Mouse (Mus musculus) intestine, embryonic 14.5 days (tissue): ENCODE data around the gene Dync1h1. TPM values are rescaled to one million over a fixed set of nuclear protein-coding genes. Genes with fewer than 3 reads are reported as not detected.
"Not testable (repeated sequence)": the region's sequence is repeated elsewhere in the genome, so short reads cannot be mapped to it uniquely, and the experiment has no call there.

Experiments
- ATAC-seq: fragments of 200-750 bp; cut with Nextera tagmentation; replicated peaks from 2 replicates; pipeline ENCODE4 v1.8.0; 2017; ENCODE audit warnings: low read depth, moderate number of reproducible peaks, moderate TSS enrichment, moderate library complexity; ENCODE audit not compliant: low FRiP score, low TSS enrichment
- DNase-seq: peaks from one replicate; pipeline ENCODE4 v3.0.0-alpha.2; 2018; ENCODE audit warnings: low spot score
- H3K27ac ChIP-seq: fragments of 300-500 bp; sonication (generic); 2 replicates; pipeline ENCODE4 v1.5.1; 2014; ENCODE audit warnings: low read depth, mild to moderate bottlenecking, control low read depth
- H3K27me3 ChIP-seq: fragments of 300-500 bp; sonication (generic); replicated peaks from 2 replicates; pipeline ENCODE4 v1.6.1; 2014; ENCODE audit warnings: low read length, control low read depth; ENCODE audit not compliant: control insufficient read depth, insufficient read depth
- H3K36me3 ChIP-seq: fragments of 300-500 bp; sonication (generic); 2 replicates; pipeline ENCODE4 v1.6.1; 2014; ENCODE audit warnings: low read length, control low read depth; ENCODE audit not compliant: control insufficient read depth, insufficient read depth
- H3K4me1 ChIP-seq: fragments of 300-500 bp; sonication (generic); replicated peaks from 2 replicates; pipeline ENCODE4 v1.6.1; 2014; ENCODE audit warnings: low read length, control low read depth, mixed read lengths; ENCODE audit not compliant: control insufficient read depth, insufficient read depth
- H3K4me2 ChIP-seq: fragments of 300-500 bp; sonication (generic); 2 replicates; pipeline ENCODE4 v1.6.1; 2014; ENCODE audit warnings: low read length
- H3K4me3 ChIP-seq: fragments of 300-500 bp; sonication (generic); 2 replicates; pipeline ENCODE4 v1.5.1; 2014; ENCODE audit warnings: low read depth, low read length, control low read depth, mixed read lengths
- H3K9ac ChIP-seq: fragments of 300-500 bp; sonication (generic); 2 replicates; pipeline ENCODE4 v1.6.1; 2014; ENCODE audit warnings: mild to moderate bottlenecking, low read length
- H3K9me3 ChIP-seq: fragments of 300-500 bp; sonication (generic); 2 replicates; pipeline ENCODE4 v1.6.1; 2016; ENCODE audit warnings: low read length, control low read depth; ENCODE audit not compliant: control insufficient read depth
- WGBS: fragments of 180-500 bp; shearing (Covaris S2); extraction: QIAGEN DNeasy Blood & Tissue Kit; methylation state at CpG from one replicate; pipeline ENCODE4 v1.1.7; 2014; 5-methylcytosine and 5-hydroxymethylcytosine counted together
- polyA plus RNA-seq: library from polyadenylated mRNA; unstranded; fragments of >200 nt; fragmentation: Nextera tagmentation; extraction: Ambion mirVana; gene quantifications from 2 replicates; pipeline ENCODE4 v1.2.1, GENCODE M21; 2014

The Dync1h1 gene
- polyA plus RNA-seq, 1 experiment from 2014 or later, result 67.3 TPM

DNA sequence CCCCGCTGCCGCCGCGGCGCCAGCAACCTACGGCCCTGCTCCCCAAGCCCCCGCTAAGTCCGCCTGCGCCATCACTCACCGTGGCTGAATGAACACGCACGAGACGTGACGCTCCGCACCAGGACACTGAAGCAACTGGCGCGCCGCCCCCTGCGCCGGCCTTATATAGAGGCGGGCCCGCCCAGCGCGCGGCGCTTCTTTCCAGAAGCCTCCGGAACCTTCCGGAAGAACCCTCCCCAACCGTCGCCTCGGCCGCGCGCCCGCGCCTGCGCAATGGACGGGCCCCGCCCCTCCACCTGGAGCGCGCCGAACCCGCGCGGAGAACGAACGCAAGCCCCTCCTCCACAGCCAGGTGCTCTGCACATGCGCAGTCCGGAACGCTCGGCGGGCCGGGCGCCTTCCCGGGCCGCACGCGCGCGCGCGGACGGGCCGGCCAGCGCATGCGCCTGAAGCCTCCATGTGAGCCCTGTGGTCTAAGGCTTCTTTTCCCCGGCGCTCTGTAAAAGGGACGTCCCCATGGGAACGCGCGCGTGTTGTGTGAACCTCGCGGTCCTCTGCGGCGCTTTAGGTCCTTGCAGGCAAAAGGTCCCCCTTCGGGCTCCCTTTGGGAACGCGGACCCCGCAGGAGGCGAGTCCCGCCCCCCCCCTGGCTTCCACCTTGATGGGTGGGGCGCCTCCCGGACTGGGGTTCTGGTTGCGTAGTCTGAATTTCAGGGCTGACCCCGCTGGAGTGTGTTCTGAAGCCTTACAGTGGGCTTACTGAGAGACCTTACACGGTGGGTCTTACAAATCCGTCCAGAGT lies 95.1 kb downstream of the Dync1h1 start:
- Histone ChIP-seq H3K36me3 (peaks cover 31% of the 10 kb centered on the region), H3K27ac (peak overlapping the region; percentile 92), H3K9ac (peak overlapping the region; percentile 98), H3K4me2 (peak overlapping the region; percentile 86), H3K27me3 (no peaks in the 10 kb centered on the region), H3K9me3 (no peaks in the 10 kb centered on the region), H3K4me3 (peak overlapping the region; percentile 64), H3K4me1 (peaks cover 14% of the 10 kb centered on the region)
- peak; percentile 96 for ATAC-seq
- peak; percentile 99 for DNase-seq
- under 1% methylated on average over 89 of the region's 89 CpGs for WGBS

- no peaks in the 10 kb centered on the region for H3K27me3 ChIP-seq
- H3K4me3 ChIP-seq, result peak overlapping the region; percentile 64
- H3K9ac ChIP-seq, result peak overlapping the region; percentile 73
- H3K36me3 ChIP-seq, result peaks cover 26% of the 10 kb centered on the region
- H3K4me1 ChIP-seq, result peaks cover 14% of the 10 kb centered on the region
- H3K27ac ChIP-seq, result peak overlapping the region; percentile 76
- ATAC-seq, result no peak
- peak overlapping the region; percentile 86 for H3K4me2 ChIP-seq
- no peaks in the 10 kb centered on the region for H3K9me3 ChIP-seq
- DNase-seq, result no peak
- WGBS, result 50% methylated on average over 9 of the region's 9 CpGs
Observed at GRCm38 (mm10) chr12:110696975-110697400, 95.7 kb downstream of the Dync1h1 start.

- Histone ChIP-seq H3K9me3 (no peaks in the 10 kb centered on the region), H3K27me3 (no peaks in the 10 kb centered on the region), H3K4me1 (peaks cover 14% of the 10 kb centered on the region), H3K36me3 (peaks cover 22% of the 10 kb centered on the region), H3K4me3 (no peak overlapping the region), H3K9ac (no peak overlapping the region), H3K4me2 (no peak overlapping the region), H3K27ac (no peak overlapping the region)
- ATAC-seq (no peak), DNase-seq (no peak)
- 74% methylated on average over 5 of the region's 5 CpGs for WGBS
Observed at GRCm38 (mm10) chr12:110697457-110697856, 96.2 kb downstream of the Dync1h1 start.

GRCm38 (mm10) chr12:110698080-110698479 lies 96.8 kb downstream of the Dync1h1 start:
- H3K36me3 ChIP-seq, result peaks cover 17% of the 10 kb centered on the region
- no peak overlapping the region for H3K4me3 ChIP-seq
- no peaks in the 10 kb centered on the region for H3K9me3 ChIP-seq
- H3K27me3 ChIP-seq, result no peaks in the 10 kb centered on the region
- no peak overlapping the region for H3K27ac ChIP-seq
- ATAC-seq (no peak), DNase-seq (no peak)
- peaks cover 14% of the 10 kb centered on the region for H3K4me1 ChIP-seq
- WGBS, result 92% methylated on average over 1 of the region's 1 CpGs
- H3K9ac ChIP-seq, result no peak overlapping the region
- H3K4me2 ChIP-seq, result no peak overlapping the region

DNA sequence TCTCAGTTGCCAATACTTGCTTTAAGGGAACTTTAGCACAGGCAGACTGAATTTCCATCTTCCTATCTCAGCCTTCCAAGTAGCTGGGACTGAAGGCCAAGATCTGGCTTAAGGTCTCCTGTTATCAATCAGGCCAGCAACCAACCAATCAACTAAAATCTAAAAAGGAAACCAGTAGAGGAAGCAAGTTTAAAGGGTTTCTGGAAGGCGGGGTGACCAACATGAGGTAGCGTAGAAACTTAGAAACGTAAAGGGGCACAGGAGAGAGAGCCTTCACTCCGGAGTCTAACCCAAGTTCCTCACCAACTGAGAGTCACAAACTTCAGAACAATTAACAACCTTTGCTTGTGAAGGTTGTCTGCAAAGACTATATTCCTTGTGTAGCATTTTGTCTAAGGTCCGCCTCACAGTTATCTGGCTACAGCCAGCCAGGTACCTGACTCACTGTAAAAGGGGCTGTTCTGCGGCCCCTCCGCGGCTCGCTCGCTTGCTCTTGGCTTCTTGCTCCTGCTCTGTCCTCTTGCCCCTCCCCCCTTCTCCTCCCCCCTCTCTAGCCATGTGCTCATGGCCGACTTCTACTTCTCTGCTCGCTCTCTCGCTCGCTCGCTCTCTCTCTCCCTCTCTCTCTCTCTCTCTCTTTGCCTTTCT lies 97.4 kb downstream of the Dync1h1 start:
- Histone ChIP-seq H3K4me3 (no peak overlapping the region), H3K4me2 (peak overlapping the region; percentile 23; the same call in 1 of the 2 replicates), H3K27me3 (no peaks in the 10 kb centered on the region), H3K9ac (no peak overlapping the region), H3K4me1 (peaks cover 14% of the 10 kb centered on the region), H3K36me3 (peaks cover 11% of the 10 kb centered on the region), H3K27ac (no peak overlapping the region), H3K9me3 (no peaks in the 10 kb centered on the region)
- 43% methylated on average over 15 of the region's 15 CpGs for WGBS
- DNase-seq (no peak), ATAC-seq (no peak)

DNA sequence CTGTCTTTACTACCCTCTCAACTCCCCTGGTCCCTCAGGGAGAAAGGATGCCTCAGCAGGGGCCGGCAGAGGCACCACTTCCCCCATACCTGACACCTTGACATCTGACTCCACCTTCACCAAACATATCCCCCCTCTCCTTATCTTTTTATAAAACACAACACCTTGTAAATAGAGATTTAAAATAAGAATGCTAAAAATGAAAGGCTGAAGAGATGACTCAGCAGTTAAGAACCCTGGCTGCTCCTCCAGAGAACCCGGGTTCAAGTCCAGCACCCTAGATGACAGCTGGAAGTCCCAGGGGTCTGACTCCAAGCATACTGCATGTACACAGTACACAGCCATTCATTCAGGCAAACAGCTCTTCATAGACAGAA lies 97.9 kb downstream of the Dync1h1 start:
- WGBS, result 54% methylated on average over 2 of the region's 2 CpGs
- H3K4me1 ChIP-seq, result peaks cover 14% of the 10 kb centered on the region
- no peaks in the 10 kb centered on the region for H3K27me3 ChIP-seq
- DNase-seq (no peak), ATAC-seq (no peak)
- H3K4me2 ChIP-seq, result peak overlapping the region; percentile 23; the same call in 1 of the 2 replicates
- no peak overlapping the region for H3K4me3 ChIP-seq
- H3K27ac ChIP-seq, result no peak overlapping the region
- no peaks in the 10 kb centered on the region for H3K9me3 ChIP-seq
- no peak overlapping the region for H3K9ac ChIP-seq
- peaks cover 6% of the 10 kb centered on the region for H3K36me3 ChIP-seq

DNA sequence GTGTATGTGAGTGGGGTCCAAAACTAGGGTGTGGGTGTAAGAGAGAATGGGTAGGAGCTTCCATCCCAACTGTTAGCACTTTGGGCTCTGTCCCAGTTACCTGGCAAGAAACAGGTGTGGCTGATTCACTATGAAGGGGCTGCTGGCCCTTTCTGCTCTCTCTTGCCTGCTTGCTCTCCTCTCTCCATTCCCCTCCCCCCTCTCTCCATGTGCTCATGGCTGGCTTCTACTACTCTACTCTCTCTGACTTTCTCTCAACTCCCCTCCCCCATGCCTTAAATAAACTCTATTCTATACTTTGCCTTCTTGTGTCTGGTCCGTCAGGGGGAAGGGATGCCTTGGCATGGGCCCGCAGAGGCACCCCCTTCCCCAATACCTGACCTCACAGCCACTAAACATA lies 99.5 kb downstream of the Dync1h1 start:
- H3K9me3 ChIP-seq, result no peaks in the 10 kb centered on the region
- 0 out of 2 replicates have a peak overlapping the region, but pooled peaks have one; percentile 0 for H3K9ac ChIP-seq
- 48% methylated on average over 2 of the region's 2 CpGs for WGBS

GRCm38 (mm10) chr12:110701363-110701762 lies 100.1 kb downstream of the Dync1h1 start:
- DNase-seq, H3K27me3 ChIP-seq, H3K4me1 ChIP-seq, ATAC-seq, H3K27ac ChIP-seq, H3K9me3 ChIP-seq, H3K36me3 ChIP-seq, H3K4me3 ChIP-seq, H3K4me2 ChIP-seq: not testable (repeated sequence)
- WGBS, result 21% methylated on average over 3 of the region's 3 CpGs
- 0 out of 2 replicates have a peak overlapping the region, but pooled peaks have one; percentile 0 for H3K9ac ChIP-seq

More for the DNA sequence above, 99.5 kb downstream of the Dync1h1 start:
- DNase-seq, result no peak
- no peak overlapping the region for H3K27ac ChIP-seq
- no peaks in the 10 kb centered on the region for H3K36me3 ChIP-seq
- no peak overlapping the region for H3K4me2 ChIP-seq
- no peak overlapping the region for H3K4me3 ChIP-seq
- ATAC-seq, result no peak
- no peaks in the 10 kb centered on the region for H3K27me3 ChIP-seq
- peaks cover 7% of the 10 kb centered on the region; the same call in 1 of the 2 replicates for H3K4me1 ChIP-seq
